Mouse (Mus musculus): ENCODE results near the gene Lingo3. TPM values are rescaled to one million over a fixed set of nuclear protein-coding genes. Genes with fewer than 3 reads are reported as not detected.

Gene Lingo3
- total RNA-seq, 2 experiments from 2014 or later: 30.0 to 33.0 TPM

DNA sequence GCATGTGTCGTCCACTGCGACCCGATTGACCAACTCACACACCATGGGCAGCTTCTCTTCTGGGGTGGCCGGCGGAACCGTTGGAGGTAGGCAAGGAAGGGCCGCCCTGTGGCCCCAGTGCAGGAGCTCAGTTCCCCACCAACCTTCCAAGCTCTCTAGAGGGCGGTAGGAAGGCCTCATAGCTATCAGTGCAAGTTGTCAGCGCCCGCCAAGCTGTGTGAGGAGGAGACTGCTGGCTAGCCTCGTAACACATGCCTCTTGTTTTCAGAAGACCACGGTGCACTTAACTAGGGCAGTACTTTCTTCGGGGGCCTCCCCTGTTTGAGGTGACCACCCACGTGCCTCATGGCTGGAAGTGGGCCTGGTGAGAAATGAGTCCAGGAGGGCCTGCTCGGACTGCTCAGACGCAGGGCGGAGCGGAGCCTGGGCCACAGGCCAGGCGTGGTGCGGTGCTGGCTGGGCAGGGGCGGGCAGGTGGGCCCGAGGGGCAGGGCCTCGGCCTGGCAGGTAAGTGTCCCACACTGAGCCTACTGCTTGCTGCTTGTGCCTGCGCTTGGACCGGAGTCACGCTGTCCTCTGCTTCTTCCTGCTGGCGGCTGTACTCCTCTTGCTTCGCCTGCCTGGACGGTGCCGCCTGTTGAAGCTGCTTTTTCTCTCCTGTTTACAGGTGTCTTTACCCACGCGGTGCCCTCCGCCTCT, 52.2 kb downstream of the Lingo3 start:
- intact Hi-C loops (cut with DNase I): no loop called here
- DNase-seq (ENCODE audit: low spot score in 2 of 2): no peak

DNA sequence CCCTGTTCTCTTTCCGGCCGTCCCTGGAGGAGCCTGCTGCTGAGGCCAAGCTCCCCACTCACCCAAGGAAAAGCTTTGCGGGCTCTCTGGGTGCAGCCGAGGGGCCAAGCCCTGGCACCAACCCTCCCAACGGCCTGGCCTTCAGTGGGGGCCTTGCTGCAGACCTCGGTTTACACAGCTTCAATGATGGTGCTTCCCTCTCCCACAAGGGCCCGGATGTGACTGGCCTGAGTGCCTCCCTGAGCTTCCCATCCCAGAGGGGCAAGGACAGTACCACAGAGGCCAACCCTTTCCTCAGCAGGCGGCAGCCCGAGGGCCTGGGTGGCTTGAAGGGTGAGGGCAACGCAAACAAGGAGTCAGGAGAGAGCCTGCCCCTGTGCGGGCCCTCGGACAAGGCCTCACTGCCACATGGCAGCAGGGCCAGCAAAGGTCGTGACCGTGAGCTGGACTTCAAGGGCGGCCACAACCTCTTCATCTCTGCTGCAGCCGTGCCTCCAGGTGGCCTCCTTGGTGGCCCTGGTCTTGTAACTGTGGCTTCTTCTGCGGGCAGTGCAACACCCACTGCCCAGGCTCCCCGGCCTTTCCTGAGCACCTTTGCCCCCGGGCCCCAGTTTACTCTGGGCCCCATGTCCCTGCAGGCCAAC, 53.0 kb downstream of the Lingo3 start:
- DNase-seq (ENCODE audit: low spot score in 2 of 2): no peak
- intact Hi-C loops (cut with DNase I): no loop called here

DNA sequence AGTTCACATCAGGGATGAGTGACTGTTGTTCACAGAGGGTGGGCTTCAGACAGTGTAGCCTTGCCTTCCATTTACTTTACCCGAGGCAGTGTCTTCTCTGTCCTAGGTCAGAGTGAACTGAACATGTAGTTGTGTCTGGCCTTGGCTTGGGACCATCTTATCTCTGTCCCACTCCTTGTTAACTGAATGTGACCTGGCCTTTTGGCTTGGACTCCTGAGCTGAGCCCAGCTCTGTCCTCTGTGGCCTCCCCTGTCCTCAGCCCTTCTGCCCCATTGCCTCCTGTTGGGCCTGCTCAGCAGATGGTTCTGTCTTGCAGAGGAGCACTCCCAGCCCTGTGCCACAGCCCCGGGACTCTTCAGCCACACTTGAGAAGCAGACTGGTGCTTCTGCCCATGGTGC, 56.3 kb downstream of the Lingo3 start:
- no peak for DNase-seq (ENCODE audit: low spot score in 2 of 2)
- intact Hi-C loops (cut with DNase I): no loop called here

GRCm38 (mm10) chr10:80785963-80786362, 57.9 kb downstream of the Lingo3 start:
- intact Hi-C loops (cut with DNase I): no loop called here
- no peak for DNase-seq (ENCODE audit: low spot score in 2 of 2)

DNA sequence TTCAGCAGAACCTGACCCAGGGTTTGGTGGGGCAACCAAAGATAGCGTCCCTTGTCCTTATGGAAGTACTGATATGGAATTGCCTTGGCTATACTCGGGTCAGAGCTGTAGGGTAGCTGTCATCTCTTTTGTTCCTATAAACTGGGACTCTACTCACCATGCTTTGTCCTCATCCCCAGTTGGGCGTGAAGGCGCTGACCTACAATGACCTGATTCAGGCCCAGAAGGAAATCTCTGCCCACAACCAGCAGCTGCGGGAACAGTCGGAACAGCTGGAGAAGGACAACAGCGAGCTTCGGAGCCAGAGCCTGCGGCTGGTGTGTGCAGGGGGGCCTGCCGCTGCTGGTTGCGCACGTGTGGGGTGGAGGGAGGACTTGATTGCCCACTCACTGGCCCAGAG, 59.0 kb downstream of the Lingo3 start:
- no peak for DNase-seq (ENCODE audit: low spot score in 2 of 2)
- intact Hi-C loops (cut with DNase I): no loop called here

GRCm38 (mm10) chr10:80784302-80784701, 59.5 kb downstream of the Lingo3 start:
- intact Hi-C loops (cut with DNase I): no loop called here
- DNase-seq (ENCODE audit: low spot score in 2 of 2): no peak

Small RNAs within 50 kb of the gene (microRNA-seq; reads per million reads assigned to microRNA genes)
- 4.0 to 5.0 reads per million in 2 experiments for gene Mir1982

Other genes with a start within 250 kb of the Lingo3 start
- 10 to 100 TPM; 35.8 to 39.3 TPM for gene Scamp4, start 241.2 kb downstream of the Lingo3 start, total RNA-seq (2021)
- 1 to 10 TPM; 2.8 TPM for gene Adat3, start 241.2 kb downstream of the Lingo3 start, total RNA-seq (2021)
- gene Gm49322, start 238.0 kb downstream of the Lingo3 start, total RNA-seq (2021): 1 to 10 TPM; 2.6 to 2.8 TPM
- gene Csnk1g2, start 221.2 kb downstream of the Lingo3 start, total RNA-seq (2021): 100 to 1,000 TPM; 188 to 196 TPM
- gene Btbd2, start 187.0 kb downstream of the Lingo3 start, total RNA-seq (2021): 10 to 100 TPM; 88.3 to 93.5 TPM
- gene Mknk2, start 165.9 kb downstream of the Lingo3 start, total RNA-seq (2021): 10 to 100 TPM; 38.4 to 46.7 TPM
- 10 to 100 TPM; 15.0 to 20.2 TPM for gene Mob3a, start 142.1 kb downstream of the Lingo3 start, total RNA-seq (2021)
- 10 to 100 TPM; 52.8 to 55.3 TPM for gene Izumo4, start 141.9 kb downstream of the Lingo3 start, total RNA-seq (2021)
- gene Ap3d1, start 101.8 kb downstream of the Lingo3 start, total RNA-seq (2021): 100 to 1,000 TPM; 143 to 147 TPM
- 10 to 100 TPM; 59.1 to 66.7 TPM for gene Dot1l, start 88.8 kb downstream of the Lingo3 start, total RNA-seq (2021)
- 10 to 100 TPM; 42.7 to 43.6 TPM for gene Sf3a2, start 45.8 kb downstream of the Lingo3 start, total RNA-seq (2021)
- gene Plekhj1, start 45.4 kb downstream of the Lingo3 start, total RNA-seq (2021): 10 to 100 TPM; 60.0 to 62.8 TPM
- 1 to 10 TPM; 1.6 to 1.9 TPM for gene Amh, start 38.8 kb downstream of the Lingo3 start, total RNA-seq (2021)
- gene Jsrp1, start 30.5 kb downstream of the Lingo3 start, total RNA-seq (2021): 1 to 10 TPM; 2.5 to 2.9 TPM
- 100 to 1,000 TPM; 433 to 483 TPM for gene Oaz1, start 17.4 kb downstream of the Lingo3 start, total RNA-seq (2021)
- 10 to 100 TPM; 46.4 to 52.7 TPM for gene Lsm7, start 11.2 kb upstream of the Lingo3 start, total RNA-seq (2021)
- 10 to 100 TPM; 81.8 to 89.3 TPM for gene Sppl2b, start 11.2 kb upstream of the Lingo3 start, total RNA-seq (2021)
- under 1 TPM; 0.13 to 0.18 TPM for gene Tmprss9, start 27.8 kb upstream of the Lingo3 start, total RNA-seq (2021)
- gene Timm13, start 56.9 kb upstream of the Lingo3 start, total RNA-seq (2021): 100 to 1,000 TPM; 145 to 157 TPM
- gene Lmnb2, start 74.2 kb upstream of the Lingo3 start, total RNA-seq (2021): 10 to 100 TPM; 19.7 to 20.1 TPM
- gene Gadd45b, start 86.0 kb upstream of the Lingo3 start, total RNA-seq (2021): 10 to 100 TPM; 11.9 to 12.5 TPM
- gene Gng7, start 170.9 kb upstream of the Lingo3 start, total RNA-seq (2021): 100 to 1,000 TPM; 120 to 135 TPM
- 100 to 1,000 TPM; 113 to 117 TPM for gene Diras1, start 181.6 kb upstream of the Lingo3 start, total RNA-seq (2021)
- gene Slc39a3, start 193.4 kb upstream of the Lingo3 start, total RNA-seq (2021): 10 to 100 TPM; 70.9 to 76.3 TPM
- gene Sgta, start 216.1 kb upstream of the Lingo3 start, total RNA-seq (2021): 100 to 1,000 TPM; 178 to 186 TPM
- gene Thop1, start 226.0 kb upstream of the Lingo3 start, total RNA-seq (2021): 10 to 100 TPM; 51.1 to 51.2 TPM

Data from left cerebral cortex, postnatal 14 days (tissue).